Mouse (Mus musculus) spleen, adult 18-20 months (tissue): ENCODE measurements around the gene Tbx15.
"Not testable (repeated sequence)": the region's sequence is repeated elsewhere in the genome, so short reads cannot be mapped to it uniquely, and the experiment has no call there.

Source experiments
- DNase-seq, 2 experiments: peaks; one replicate each; pipeline ENCODE4 v3.0.0; 2022; ENCODE audit warnings: mixed read lengths in 2 of 2

Gene Tbx15

DNA sequence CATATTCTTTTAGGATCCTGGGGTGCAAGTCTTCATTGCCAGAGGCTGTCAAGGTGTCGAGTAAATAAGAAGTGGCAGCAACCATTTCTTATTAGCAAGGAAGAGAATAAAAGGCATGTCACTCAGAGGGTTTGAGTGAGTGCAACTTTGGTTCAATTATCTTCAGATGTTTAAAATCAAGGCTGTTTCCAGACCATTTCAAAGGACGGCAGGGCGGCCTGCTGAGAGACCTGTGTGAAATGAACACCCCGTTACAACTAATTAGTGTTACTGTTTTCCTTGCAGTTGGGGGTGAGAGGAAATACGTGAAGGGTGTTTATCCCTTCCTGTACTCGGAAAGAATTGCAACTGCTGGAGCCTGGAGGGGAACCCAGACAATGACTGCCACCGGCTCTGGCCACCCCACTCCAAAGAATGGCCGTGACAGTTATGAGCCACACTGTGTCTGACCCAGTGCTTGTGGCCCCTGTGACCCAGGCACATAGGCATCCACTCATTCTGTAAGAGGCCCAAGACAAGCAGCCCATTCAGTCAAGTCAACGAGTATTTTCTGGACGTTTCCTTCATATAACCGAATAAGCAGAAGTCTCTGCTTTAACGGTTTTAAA, 37.9 kb downstream of the Tbx15 start:
- DNase-seq: no peak

DNA sequence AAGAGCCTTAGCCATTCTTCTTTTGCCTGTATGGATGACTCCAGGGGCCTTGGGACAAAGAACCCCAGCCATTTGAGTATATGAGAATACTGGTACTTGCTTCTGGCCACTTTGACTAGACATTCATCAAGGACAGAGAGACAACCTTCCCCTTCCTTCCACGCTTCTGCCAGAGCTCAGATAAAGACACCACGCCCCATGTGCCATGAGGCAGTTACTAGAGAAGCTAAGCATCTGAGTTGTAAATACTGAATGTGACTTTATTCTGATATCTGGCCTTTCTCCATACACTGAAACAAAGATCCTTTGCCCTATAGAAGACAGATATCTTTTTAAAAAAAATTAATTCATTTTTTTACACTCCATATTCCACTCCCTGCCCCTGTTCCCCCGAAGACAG, 39.5 kb downstream of the Tbx15 start:
- DNase-seq: no peak

DNA sequence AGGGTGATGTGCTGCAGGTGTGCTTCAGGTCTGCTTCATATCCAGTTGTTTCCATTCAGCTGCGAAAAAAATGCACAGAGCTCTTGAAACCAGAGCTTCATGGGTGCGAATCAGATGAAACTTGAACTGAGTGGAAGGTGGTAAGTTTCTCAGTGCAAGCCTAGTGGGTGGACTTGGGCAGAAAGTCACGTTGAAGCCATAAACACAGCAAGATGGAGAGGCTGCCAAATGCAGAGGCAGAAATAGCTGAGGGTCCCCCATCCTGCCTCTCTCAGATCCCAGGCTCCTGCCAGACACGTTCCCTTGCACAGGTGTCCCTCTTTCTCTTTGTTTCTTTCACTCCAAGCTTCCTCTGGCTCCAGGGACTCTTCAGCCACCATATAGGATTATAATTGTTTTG, 41.3 kb downstream of the Tbx15 start:
- no peak for DNase-seq

DNA sequence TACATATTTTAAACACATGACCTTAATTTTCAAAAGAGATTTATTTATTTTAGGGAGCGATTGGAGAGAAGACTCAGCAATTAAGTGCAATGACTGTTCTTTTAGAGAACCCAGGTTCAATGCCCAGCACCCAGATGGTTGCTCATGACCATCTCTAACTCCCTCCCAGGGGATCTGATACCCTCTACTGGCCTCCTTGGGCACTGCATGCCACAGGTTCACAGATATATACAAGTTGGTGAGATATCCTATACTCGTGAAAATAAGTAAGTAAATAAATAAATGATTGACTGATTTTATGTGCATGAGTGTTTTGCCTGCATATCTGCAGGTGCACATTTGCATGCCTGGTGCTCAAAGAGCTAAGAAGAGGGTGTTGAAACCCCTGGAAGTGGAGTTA, 48.1 kb downstream of the Tbx15 start:
- DNase-seq: peak in 1 of 2 experiments; percentile 4

DNA sequence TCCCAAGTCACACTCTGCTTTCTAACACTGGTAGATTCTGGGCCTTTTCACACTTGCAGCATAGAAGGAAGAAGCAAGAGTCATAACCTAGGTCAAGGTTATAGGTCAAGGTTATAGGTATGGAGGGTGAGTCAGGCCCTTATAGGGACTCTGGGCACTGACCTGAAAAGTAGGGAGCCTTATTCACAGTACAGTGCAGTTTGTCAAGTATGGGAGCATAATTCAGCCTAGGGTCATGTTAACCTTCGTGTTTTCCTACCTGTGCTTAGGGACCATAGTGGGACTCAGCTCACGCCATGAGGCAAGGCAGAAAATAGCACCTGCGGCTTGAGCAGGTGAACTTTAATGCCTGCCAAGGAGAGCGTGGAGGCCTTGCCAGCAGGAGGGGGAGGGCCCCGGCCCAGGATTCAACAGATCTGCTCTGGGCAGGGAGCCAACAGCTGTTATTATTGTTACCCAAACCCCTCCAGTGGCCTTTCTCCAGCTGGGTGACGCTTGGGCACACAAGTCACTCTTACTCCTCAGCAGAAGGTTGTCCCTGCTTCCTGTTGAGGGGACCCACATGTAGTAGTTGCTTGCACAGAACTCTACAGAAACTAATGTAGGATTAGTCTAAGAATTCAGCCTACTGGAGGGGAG, 50.0 kb downstream of the Tbx15 start:
- DNase-seq: no peak

DNA sequence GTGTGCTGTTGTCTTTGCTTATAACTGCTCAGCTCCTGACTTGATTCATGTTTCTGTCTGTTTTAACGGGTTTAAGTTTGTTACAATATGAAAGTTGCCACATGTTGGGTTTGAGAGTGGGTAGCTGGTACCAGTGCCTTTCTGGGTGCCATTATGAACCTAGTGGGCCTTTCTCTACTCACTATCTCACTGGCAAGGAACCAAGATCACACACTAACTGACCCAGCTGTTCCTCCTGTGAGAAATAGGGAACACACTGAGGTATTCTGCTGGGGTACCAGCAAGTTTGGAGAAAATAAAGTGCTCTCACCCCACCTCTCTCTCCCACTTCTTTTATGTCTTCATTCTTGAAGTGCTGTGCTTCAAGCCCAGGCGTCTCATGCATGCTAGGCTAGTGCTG, 50.7 kb downstream of the Tbx15 start:
- DNase-seq: no peak

DNA sequence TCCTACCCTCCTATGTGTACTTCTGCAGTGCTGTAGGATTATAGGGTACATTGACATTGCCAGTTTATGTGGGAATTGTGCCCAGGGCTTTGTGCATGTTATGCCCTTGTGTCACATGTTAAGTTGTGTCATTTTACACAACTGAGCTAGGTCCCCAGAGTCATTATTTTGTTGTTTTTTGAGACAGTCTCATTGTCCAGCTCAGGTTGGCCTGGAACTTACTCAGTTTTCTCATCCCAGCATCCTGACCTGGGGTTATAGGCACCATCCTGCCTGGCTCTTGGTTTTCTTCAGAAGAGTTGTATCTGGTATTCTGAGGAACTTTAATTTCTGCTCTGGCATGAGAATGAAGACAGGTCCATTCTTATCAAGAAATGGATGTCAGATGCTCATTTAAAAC, 51.2 kb downstream of the Tbx15 start:
- no peak for DNase-seq

DNA sequence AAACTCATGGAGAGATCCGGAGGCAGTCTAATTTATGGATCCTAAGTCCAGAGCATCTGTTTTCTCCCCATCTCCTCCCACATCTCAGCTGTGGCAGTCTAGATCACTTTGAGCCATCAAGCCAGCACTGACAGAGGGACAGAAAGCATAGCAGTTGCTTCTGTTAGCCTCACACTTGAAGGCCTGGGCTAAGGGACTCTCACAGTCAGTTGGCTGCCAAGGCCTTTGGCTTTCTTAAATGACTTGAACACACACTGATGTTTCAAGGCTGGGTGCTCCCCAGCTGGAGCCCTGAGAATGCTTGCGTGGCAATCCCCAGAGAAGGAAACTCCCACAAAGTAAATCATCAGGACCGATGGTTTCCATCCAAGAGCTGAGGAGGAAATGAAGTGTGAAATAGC, 52.4 kb downstream of the Tbx15 start:
- DNase-seq: no peak

DNA sequence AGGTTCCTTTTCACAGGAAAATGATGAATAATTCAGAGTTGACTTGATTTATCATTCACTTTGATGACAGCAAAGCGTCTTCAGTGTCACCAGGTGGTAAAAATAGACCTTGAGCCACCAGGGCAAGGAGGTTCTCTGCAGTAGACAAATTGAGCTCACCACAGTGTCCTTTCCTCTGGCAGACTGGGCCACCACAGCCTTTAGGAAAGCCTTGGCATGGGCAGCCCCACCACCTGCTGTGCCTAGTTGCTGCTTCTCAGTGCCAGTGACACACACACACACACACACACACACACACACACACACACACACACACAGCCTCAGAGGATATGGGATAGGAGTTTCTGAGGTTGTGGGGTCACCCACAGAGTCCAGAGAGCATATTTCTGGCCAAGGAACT, 54.0 kb downstream of the Tbx15 start:
- DNase-seq: not testable (repeated sequence)

DNA sequence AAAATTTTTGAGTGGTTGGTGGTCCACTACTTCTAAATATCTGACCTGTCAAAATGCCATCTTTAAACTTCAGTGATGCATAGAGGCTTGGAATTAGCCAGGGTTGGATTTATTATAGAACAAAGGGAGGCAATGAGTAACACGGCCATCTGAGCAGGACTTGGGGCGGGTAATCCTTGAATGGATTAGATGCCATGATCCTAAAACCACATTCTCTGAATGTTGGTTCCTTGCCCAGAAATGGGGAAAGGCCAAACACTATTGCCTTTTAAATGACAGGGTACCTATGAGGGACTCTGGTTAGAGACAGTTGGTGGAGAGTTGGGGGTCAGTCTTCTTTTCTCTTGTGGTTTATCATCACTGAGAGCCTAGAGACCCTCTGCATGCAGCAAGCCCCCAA, 55.1 kb downstream of the Tbx15 start:
- no peak for DNase-seq

DNA sequence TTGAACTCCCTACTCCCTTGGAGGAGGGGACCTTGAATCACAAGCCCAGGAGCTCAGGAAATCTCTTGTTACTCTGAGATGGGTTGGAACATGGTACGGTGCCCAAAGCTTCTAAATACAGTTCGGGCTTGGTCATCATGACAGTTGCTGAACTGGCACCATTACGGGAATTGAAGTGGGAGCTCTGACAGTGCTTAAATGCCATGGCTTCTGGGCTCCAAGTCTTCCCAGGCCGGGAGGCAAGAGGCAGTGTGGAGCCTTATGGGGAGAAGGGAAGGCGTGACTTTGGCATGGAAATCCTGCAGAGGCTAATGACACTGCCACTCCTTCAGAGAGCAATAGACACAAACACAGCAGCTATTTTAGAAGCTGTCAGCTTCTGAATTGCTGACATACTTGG, 56.0 kb downstream of the Tbx15 start:
- DNase-seq: no peak

DNA sequence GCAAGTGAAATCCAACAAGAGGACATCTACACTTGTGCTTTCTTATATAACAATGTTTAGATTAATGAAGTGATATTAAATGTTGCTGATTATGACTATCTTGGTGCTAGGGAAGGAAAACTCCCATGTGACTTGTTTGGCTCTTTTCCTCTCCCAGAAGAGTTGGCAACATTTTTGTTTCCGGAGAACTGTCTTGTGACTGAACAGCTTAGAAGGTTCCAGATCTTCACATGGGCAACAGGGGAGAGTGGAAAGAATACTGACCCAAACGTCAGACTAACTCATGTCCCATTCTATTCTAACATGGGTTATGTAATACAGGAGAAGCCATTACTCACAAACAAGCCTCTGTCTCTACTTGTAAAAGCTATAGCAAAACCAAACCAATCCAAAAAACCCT, 60.7 kb downstream of the Tbx15 start:
- no peak for DNase-seq

DNA sequence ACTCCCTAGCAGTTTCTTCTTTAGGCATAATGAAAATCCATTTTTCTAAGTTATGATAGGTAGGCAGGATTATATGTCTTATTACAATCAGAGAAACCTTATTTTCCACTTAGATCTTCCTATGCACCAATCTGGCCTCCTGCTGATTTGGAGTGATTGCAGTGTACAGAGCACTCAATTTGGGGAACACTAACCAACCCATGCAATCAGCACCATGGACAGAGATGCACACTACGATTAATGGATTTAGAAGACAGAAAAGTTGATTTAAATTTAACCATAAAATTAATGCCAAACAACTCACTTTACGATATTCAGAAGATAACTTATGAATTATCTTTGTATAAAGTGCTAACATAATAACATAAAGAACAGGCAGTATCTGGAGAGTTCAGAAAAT, 70.7 kb downstream of the Tbx15 start:
- DNase-seq: no peak

DNA sequence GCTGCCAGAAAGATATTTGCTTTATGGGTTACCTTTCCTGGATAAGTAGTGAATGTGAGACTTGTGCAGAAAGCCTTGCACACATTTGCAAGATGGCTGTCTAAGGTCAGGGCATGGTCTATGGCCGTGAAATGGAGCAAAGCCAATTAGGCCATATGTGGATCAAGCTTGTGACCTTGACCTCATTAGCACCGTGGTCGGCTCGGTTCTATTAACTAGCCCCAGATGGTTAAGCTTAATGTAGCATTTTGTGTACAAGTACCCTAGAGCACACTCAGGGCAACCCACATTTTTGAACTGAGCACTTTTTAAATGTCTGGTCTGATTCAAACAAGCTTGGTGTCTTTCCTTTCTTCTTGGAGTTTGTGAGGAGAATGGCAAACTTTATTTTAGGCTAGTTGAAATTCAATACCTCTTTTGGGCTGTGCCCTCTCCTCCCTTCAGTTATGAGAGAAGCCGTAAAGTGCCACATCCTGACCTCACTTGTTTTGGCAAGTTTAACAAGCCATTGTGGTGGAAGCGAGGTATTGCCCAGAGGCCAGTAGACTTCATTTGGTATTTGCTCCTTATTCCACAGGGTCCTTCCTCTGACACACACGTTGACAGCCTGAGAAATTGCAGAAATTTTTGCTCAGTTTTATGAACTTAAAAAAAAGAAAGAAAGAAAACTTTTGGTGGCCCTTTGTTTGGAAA, 71.9 kb downstream of the Tbx15 start:
- no peak for DNase-seq

DNA sequence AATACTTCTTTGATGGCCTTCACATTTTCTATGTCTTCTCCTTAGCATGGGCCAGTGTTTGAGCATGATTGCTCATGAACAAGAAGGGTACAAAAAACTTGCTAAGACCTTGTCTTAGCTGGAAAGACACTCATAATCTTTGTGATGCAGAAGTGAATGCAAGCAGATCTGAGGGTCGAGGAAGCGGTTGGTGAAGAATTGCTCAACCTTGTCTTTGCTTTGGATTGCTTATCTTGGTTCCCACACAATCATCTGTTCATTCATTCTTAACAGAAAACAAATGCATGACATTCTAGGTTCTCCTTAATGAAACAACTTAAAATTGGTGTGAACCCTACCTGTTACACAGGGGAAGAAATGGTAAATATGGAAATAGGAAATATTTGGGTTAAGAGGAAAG, 82.2 kb downstream of the Tbx15 start:
- DNase-seq: no peak

DNA sequence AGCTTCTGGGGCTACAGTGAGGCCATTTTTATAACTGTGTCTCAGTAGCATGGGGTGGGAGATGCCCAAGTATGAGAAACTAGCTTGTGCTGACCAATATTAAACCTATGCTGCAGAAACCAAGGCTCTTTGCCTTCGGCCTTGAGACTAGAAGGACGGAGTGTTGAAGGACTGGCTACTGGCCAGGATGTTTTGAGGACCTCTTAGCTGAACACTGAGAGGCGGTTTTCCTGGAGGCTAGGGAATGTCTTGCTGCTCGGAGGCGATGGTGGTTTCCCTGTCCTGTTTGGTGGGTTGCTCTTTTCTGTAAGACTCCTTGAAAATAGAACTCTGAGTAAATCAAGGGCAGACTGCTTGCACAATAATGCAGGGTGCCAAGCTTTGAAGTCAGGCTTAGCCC, 89.1 kb downstream of the Tbx15 start:
- DNase-seq: no peak

DNA sequence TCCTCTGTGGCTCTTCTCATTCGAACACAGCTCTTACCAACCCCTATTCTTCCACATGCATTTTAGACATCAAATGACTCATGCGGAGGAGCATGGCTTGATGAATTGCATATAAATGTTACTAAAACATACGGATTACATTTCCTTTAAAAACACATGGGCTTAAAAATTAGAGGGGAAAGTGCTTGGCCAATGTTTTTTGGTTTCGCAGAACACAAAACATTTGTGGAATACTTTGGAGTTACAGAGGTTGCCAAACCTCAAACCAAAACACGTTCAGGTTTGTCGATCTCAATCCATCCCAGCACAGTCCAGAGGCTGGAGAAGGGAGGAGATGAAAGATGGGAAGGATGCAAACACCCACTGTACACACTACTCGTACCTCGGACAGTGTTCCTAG, 90.9 kb downstream of the Tbx15 start:
- DNase-seq: no peak

DNA sequence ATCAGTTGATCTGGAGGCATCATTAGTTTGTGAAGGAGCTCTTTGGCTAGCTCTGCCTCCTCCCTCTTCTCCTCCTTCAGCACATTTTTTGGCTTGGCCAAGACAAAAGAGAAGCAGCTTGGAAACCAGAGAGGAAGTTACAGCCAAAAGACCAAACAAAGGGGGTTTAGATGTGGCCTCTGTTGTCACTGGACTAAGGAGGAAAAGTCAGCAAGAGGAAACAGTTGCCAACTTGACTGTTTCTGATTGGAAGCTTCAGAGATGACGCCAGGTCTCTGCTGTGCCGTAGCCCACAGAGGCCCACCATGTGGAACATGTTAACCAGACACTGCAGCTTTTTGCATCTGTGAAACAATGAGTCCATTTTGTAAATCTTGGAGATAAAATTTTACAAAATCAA, 96.7 kb downstream of the Tbx15 start:
- DNase-seq: no peak

DNA sequence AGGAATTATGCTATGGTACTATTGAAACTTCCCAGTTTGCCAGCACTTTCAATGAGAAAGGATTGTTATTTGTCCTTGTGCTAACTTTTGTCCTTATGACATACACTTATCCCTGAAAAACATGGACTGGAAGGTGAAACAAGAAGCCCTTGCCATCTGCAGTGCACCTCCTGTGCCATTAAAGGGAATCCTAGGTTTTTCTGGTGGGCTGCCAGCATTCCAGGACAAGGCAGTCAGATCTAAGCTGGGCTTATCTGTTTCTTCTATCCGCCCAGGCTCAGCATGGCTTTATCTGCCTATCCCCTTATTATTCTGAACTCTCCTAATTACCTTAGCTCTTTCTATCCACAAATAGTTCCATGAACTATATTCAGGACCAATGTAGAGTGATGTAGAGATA, 98.6 kb downstream of the Tbx15 start:
- DNase-seq: no peak

DNA sequence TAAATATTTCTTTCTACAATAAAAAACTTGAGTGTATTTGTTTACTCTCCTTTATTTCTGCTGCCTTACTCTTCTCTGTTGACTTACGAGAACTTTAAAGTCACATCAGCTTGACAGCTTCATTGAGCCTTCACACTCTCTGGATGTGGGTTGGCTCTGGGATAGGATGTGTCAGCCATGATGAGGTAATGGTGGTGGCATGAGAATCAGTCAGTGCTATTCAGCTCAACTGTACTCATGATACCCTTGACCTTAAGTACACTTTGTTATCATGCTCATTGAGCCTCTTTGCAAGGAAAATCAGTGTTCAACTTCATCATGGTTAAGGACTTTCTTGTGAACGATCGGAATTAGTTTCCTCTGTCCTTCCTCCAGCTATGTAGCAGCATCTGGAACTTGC, 99.8 kb downstream of the Tbx15 start:
- no peak for DNase-seq

DNA sequence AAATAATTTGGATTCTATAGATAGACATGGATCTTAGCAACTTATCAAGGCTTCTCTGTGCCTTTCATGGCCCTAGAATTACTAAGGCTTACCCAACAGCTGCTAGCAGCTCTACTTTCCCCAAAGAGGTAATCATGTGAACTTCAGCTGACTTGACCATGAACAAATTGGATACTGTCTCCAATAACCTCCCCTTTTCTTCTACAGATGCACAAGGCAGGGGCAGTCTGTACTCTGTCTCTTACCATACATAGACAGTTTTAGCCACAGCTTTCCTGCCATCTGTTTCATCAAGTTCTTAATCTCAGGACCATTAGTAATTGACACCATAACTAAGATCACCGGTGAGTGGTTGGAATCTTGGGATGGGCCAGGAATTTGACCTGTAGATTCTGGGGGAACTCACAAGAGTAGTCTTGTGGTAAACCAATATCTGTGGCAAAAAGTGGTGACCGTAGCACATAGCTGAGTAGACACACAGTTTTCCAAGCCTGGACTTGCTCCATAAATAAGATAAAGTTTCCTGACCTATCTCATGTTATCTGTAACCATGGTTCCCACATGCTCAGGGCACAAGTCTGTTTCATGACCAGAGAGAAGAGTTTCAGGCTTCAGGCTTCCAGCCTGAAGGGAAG, 139.6 kb downstream of the Tbx15 start:
- DNase-seq: no peak

DNA sequence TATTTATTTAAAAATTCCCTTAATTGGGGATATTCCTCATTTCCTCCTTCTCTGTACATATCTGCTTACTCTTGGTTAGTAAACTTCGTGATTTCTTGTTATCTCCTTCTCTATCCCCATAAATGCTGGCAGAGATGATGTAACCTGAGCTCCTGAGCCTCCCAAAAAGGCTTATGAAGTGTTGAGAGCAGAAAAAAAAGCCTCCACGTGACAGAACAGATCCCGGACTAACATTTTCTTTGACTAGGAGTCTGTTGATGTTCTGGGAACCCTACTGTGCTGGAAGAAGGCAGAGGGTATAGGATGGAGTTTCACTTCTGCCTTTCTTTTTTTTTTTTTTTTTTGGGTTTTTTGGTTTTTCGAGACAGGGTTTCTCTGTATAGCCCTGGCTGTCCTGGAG, 146.9 kb downstream of the Tbx15 start:
- no peak for DNase-seq
